Mouse (Mus musculus) embryonic facial prominence, embryonic 13.5 days (tissue): ENCODE measurements around the gene Pip4k2c. TPM values are rescaled to one million over a fixed set of nuclear protein-coding genes. Genes with fewer than 3 reads are reported as not detected.
"Not testable (repeated sequence)": the region's sequence is repeated elsewhere in the genome, so short reads cannot be mapped to it uniquely, and the experiment has no call there.

Experiments
- ATAC-seq: fragments of 200-750 bp; cut with Nextera tagmentation; 2 replicates; pipeline ENCODE4 v1.8.0; 2017; ENCODE audit warnings: low read depth; ENCODE audit not compliant: insufficient number of reproducible peaks, insufficient read depth, low FRiP score, low TSS enrichment
- H3K27ac ChIP-seq: fragments of 300-500 bp; sonication (generic); 2 replicates; pipeline ENCODE4 v1.5.1; 2015; ENCODE audit warnings: moderate library complexity, mild to moderate bottlenecking, inconsistent platforms
- H3K27me3 ChIP-seq: fragments of 300-500 bp; sonication (generic); 2 replicates; pipeline ENCODE4 v1.6.1; 2015; ENCODE audit warnings: mild to moderate bottlenecking, inconsistent platforms
- H3K36me3 ChIP-seq: fragments of 300-500 bp; sonication (generic); 2 replicates; pipeline ENCODE4 v1.6.1; 2015; ENCODE audit warnings: mild to moderate bottlenecking, inconsistent platforms
- H3K4me1 ChIP-seq: fragments of 300-500 bp; sonication (generic); 2 replicates; pipeline ENCODE4 v1.6.1; 2015; ENCODE audit warnings: inconsistent platforms
- H3K4me2 ChIP-seq: fragments of 300-500 bp; sonication (generic); 2 replicates; pipeline ENCODE4 v1.6.1; 2015; ENCODE audit warnings: moderate library complexity, mild to moderate bottlenecking, inconsistent platforms
- H3K4me3 ChIP-seq: fragments of 300-500 bp; sonication (generic); 2 replicates; pipeline ENCODE4 v1.5.1; 2015; ENCODE audit warnings: mild to moderate bottlenecking, inconsistent platforms
- H3K9ac ChIP-seq: fragments of 300-500 bp; sonication (generic); 2 replicates; pipeline ENCODE4 v1.6.1; 2015; ENCODE audit warnings: mild to moderate bottlenecking, inconsistent platforms
- H3K9me3 ChIP-seq: fragments of 300-500 bp; sonication (generic); 2 replicates; pipeline ENCODE4 v1.6.1; 2016; ENCODE audit warnings: inconsistent platforms
- WGBS: fragments of 180-500 bp; shearing (Covaris S2); methylation state at CpG from one replicate; pipeline ENCODE4 v1.1.7; 2015; ENCODE audit warnings: mixed read lengths; 5-methylcytosine and 5-hydroxymethylcytosine counted together
- polyA plus RNA-seq: library from polyadenylated mRNA; unstranded; fragments of >200 nt; fragmentation: Nextera tagmentation; extraction: Ambion mirVana; gene quantifications from 2 replicates; pipeline ENCODE4 v1.2.1, GENCODE M21; 2015

Pip4k2c gene
- polyA plus RNA-seq, 1 experiment from 2014 or later, result 30.8 TPM

DNA sequence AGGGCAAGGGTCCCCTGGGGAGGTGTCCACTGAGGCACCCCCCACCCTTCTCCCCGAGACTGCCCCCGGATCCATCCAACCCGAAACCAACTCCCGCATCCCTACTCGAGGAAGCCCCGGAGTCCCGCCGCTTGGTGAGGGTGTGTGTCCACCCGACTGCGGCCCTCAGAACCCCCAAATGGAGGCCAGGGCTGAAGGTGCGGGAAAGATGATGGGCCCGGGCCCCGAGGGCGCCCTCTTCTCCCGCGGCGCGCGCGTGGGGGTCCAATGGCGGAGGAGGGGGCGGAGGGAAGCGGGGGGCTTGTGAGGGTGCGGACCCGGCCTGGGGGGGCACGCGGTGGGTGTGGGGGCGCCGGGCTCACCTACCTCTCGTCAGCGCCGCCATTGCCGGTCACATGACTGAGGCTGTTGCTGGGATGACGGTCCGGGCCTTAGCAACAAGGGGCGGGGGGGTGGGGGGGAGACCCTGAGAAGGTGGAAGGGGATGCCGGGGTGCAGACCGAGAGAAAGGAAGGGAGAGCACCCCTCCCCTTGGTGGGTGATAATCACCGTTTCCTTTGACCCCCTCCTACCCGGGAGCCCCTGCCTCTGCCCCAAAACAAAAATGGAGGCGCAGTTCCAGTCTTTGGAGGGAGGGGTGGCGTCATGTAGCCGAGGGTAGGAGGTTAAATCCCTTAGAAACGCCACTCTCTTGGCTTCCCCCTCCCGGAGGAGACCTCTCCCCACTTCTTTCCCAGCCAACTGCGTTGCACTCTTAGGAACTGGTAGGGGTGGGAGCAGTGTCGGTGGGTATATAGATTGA lies 15.9 kb downstream of the Pip4k2c start, which contains the start of gene Dtx3:
Gene Dtx3 (minus strand): TSS at position 401 of the 802 bp plus-strand sequence.
- H3K9ac ChIP-seq, result peak within 1 kb of the TSS; percentile 95
- 0% methylated on average over 39 of the region's 47 CpGs for WGBS
- H3K27me3 ChIP-seq, result no peaks in the 10 kb centered on the region
- H3K4me2 ChIP-seq, result peak within 1 kb of the TSS; percentile 87
- H3K4me1 ChIP-seq, result peaks cover 52% of the 10 kb centered on the region
- H3K4me3 ChIP-seq, result peak within 1 kb of the TSS; percentile 91
- no peaks in the 10 kb centered on the region for H3K9me3 ChIP-seq
- H3K27ac ChIP-seq, result peak within 1 kb of the TSS; percentile 96
- peak; percentile 57 for ATAC-seq
- peaks cover 55% of the 10 kb centered on the region for H3K36me3 ChIP-seq

DNA sequence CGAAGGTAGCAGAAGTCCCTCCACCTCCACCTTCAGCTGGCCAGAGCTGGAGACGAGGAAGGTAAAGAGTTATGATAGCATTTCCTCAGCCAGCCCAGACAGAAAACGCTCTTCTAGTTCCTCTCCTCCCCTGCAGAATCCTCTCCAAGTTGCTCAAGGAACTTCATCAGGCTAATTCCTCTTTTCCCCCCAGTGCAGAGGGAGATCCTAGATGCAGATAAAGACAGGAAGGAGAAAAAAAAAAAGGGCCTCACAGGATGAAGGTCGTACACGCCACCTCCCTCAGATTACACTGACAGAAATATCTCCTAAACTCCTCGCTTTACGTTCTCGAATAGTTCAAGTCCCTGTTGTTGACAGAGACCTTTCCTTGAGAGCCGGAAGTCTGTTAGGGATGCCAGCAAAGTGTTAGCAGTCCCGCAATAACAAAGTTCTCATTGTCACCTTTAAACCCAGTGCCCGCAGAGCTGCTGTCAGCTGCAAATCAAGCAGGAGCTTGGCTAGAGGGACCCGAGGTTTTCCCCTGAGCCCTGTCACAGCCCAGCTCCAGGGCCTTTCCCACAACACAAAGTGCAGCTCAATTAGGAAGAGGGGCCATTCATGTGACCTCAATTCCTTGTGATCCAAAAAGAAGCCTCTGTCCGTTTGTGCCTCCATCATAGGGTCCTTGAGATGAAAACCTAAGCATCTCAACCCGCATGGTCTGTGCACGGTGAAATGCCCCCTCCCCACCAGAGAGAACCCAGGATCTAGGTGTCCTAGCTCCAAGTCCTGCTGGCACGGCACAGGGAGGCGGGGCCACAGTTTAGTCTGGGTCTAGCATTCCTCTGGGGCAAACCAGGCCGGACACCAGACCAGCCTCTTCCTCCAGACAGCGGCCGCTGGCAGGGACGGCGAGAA lies 16.7 kb downstream of the Pip4k2c start:
- Histone ChIP-seq H3K27me3 (no peaks in the 10 kb centered on the region), H3K4me3 (peak overlapping the region; percentile 91), H3K4me1 (peaks cover 58% of the 10 kb centered on the region), H3K9me3 (no peaks in the 10 kb centered on the region), H3K9ac (peak overlapping the region; percentile 95), H3K27ac (peak overlapping the region; percentile 96), H3K36me3 (peaks cover 47% of the 10 kb centered on the region), H3K4me2 (peak overlapping the region; percentile 87)
- ATAC-seq, result no peak
- WGBS, result 9% methylated on average over 22 of the region's 22 CpGs

DNA sequence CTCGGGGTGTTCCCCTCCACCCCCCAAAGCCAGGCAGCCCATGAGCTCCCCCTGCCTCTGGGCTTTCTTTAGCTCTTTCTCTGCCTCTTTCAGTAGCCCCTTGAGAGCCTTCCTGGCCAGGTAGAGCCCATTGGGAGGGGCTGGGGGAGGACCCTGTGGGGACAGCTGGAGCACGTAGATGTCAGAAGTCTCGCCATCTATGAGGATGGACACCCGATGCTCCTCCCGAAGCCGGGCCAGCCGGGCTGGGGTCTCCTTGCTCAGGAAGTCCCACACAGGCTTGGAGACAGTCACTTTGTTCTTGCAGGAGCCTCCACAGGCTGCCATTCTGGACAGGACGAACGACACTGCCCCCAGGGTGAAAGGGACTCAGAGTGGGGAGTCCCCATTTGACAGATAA lies 18.4 kb downstream of the Pip4k2c start:
- no peak for ATAC-seq
- no peak overlapping the region for H3K4me3 ChIP-seq
- peaks cover 60% of the 10 kb centered on the region for H3K4me1 ChIP-seq
- peak overlapping the region; percentile 60; the same call in 1 of the 2 replicates for H3K27ac ChIP-seq
- H3K4me2 ChIP-seq, result no peak overlapping the region
- 63% methylated on average over 9 of the region's 9 CpGs for WGBS
- H3K36me3 ChIP-seq, result peaks cover 31% of the 10 kb centered on the region
- H3K9me3 ChIP-seq, result no peaks in the 10 kb centered on the region
- peak overlapping the region; percentile 12; the same call in 1 of the 2 replicates for H3K9ac ChIP-seq
- H3K27me3 ChIP-seq, result no peaks in the 10 kb centered on the region

DNA sequence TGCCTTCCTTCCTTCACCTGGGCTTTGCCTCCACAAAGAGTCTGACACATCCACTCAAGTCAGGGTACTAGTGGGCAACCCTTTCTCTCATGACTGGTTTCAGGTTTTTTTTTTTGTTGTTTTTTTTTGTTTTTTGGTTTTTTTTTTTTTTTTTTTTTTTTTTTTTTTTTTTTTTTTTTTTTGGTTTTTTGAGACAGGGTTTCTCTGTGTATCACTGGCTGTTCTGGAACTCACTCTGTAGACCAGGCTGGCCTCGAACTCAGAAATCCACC lies 19.4 kb downstream of the Pip4k2c start:
- H3K4me3 ChIP-seq, H3K9ac ChIP-seq, H3K9me3 ChIP-seq, H3K27me3 ChIP-seq, ATAC-seq: not testable (repeated sequence)
- 0 out of 2 replicates have a peak overlapping the region, but pooled peaks have one; percentile 94 for H3K4me2 ChIP-seq
- 0 out of 2 replicates have a peak overlapping the region, but pooled peaks have one; percentile 98 for H3K27ac ChIP-seq
- WGBS, result 78% methylated on average over 1 of the region's 1 CpGs
- H3K4me1 ChIP-seq, result peaks cover 68% of the 10 kb centered on the region
- peaks cover 25% of the 10 kb centered on the region for H3K36me3 ChIP-seq

DNA sequence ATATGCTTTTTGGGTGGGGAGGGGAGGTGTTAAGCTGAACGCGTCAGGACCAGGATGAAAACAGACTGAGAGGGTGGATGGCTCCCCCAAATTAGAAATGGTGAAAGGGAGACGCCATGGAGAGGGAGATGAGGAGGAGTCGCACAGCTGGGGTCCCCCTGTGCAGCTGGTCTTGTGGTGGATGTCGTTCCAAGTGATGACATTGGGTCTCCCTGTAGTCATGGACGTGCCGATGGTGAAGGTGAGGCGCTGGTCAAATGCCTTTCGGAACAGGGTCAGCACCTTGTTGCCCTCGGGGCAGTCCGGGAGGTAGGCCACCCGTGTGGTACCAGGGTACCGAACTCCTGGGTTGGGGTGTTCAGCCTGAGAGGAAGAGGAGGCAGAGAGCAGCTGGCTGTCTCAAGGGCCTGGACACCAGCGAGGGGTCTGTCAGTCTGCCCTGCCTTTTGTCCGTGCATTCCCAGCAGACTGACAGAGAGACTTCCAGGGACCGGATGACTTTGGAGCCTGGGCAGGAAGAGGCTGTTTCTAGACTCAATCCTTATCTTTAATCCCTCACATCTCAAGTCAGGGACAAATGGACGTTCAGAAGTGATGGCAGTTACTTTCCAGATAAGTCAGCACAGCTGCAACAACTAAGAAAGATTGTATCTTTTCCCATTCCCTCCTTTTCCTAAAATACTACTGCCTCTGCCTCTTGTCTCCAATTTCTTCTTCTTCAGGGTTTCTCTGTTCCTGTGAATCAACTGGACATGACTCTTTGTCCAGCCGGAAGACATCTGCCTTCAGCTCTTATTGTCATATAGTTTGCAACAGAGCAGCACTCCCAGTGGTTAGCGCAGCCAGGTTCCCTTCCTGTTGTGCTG lies 20.0 kb downstream of the Pip4k2c start:
- no peak for ATAC-seq
- 75% methylated on average over 19 of the region's 19 CpGs for WGBS
- peaks cover 31% of the 10 kb centered on the region for H3K36me3 ChIP-seq
- peak overlapping the region; percentile 79; the same call in 1 of the 2 replicates for H3K4me3 ChIP-seq
- H3K9ac ChIP-seq, result peak overlapping the region; percentile 36; the same call in 1 of the 2 replicates
- peak overlapping the region; percentile 94 for H3K4me2 ChIP-seq
- H3K27ac ChIP-seq, result peak overlapping the region; percentile 98
- no peaks in the 10 kb centered on the region for H3K9me3 ChIP-seq
- H3K4me1 ChIP-seq, result peaks cover 63% of the 10 kb centered on the region
- H3K27me3 ChIP-seq, result no peaks in the 10 kb centered on the region

DNA sequence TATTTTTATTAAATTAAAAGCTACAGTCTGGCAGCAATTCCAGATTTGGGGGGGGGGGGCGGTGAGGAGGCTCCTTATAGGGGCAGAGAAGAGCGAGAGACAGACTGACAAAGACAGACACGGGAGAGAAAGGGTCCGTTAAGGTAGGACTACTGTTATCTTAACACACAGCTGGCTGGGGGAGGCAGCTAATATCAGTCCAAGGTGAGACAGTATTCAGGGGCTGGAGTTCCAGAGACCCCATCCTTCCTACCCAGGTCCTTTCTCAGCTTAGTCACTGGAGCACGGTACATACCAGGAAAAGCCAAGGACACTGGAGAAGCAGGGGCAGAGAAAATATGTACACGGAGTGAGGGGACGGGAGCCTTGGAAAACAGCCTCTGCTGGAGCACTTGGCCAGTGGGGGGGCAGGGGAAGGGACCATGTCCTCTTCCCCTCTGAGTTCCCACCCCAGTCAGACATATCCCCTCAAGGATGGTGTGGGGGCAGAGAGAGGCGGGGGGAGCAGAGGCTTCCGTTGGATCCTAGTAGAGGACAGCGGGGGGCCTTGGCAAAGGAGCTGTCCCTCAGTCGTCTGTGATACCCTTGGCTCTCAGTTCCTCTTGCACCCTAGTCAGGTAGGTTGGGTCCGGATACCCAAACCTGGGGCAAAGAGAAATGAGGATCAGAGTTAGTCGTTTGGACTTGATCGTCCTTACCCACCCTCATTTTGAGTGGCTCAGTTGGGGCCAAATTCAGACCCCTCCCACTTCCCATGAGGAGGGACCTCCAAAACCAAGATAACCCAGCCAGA lies 20.8 kb downstream of the Pip4k2c start:
- WGBS, result 31% methylated on average over 14 of the region's 14 CpGs
- H3K9ac ChIP-seq, result peak overlapping the region; percentile 86
- no peaks in the 10 kb centered on the region for H3K27me3 ChIP-seq
- H3K27ac ChIP-seq, result peak overlapping the region; percentile 98
- peaks cover 36% of the 10 kb centered on the region for H3K36me3 ChIP-seq
- peak overlapping the region; percentile 79 for H3K4me3 ChIP-seq
- H3K9me3 ChIP-seq, result no peaks in the 10 kb centered on the region
- no peak for ATAC-seq
- H3K4me1 ChIP-seq, result peaks cover 60% of the 10 kb centered on the region
- H3K4me2 ChIP-seq, result peak overlapping the region; percentile 94

DNA sequence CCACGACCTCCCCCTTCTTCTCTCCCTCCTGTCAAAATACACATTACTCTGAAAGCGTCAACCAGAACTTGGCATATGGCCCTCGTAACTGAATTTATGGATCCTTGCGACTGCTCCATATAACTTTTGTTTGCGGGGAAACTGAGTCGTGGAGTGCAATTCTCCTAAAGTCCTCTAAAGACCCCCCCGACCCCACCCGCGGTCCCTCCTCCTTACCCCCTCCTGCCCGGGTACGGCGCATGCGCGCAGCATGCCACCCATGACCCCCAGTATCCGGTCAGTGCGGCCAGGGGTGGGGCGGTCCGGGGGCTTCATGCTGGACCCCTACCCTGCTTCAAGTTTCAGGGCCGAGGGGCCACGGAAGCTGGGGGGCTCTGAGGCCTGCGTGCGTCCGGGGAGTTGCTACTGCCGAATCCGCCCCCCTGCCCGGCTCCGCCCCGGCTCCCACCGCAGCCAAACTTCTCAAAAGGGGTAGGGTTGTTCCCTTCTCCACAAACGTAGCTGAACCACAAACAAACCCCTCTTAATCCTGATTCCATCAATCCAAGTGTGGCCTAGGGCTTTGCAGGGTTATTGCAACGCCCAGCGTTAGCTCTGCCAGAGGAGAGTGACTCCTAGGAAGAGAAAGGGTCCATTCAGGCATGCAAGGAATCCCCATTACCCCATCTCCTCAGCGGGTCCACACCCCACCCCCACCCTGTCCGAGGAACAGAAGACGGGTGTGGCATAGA lies 21.6 kb downstream of the Pip4k2c start, which contains the start of gene Arhgef25:
Gene Arhgef25 (minus strand): TSS at position 433 of the 731 bp plus-strand sequence.
- H3K4me1 ChIP-seq, result peaks cover 58% of the 10 kb centered on the region
- peak; percentile 66 for ATAC-seq

DNA sequence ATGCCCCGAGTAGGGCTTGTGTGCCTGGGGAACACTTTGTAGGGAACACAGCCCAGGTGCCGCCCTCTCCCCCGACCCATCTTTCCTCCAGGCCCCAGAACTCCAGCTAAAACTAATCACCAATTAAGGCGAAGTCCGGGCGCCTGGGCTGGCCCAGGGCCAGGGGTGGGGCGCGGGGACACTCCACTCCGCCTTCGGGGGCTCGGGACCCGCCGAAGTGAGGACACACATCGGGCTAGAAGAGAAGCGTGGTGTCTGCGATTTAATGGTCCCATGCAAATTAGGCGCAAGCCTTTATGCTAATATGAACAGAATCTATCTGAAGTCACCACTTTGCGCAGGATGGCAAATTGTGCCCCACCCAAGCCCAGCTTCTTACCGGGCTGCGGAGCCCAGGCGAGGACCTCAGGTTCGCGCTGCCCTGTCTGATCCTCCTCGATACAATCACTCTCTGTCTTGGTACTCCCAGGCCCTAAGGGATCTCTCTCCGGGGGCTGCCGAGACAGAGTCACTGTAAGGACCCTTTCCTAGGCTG lies 22.2 kb downstream of the Pip4k2c start:
- no peak for ATAC-seq
- under 1% methylated on average over 26 of the region's 26 CpGs for WGBS
- H3K9ac ChIP-seq, result peak overlapping the region; percentile 86
- H3K9me3 ChIP-seq, result no peaks in the 10 kb centered on the region
- peaks cover 50% of the 10 kb centered on the region for H3K36me3 ChIP-seq
- H3K27me3 ChIP-seq, result no peaks in the 10 kb centered on the region
- H3K4me2 ChIP-seq, result peak overlapping the region; percentile 94
- peaks cover 58% of the 10 kb centered on the region for H3K4me1 ChIP-seq
- H3K27ac ChIP-seq, result peak overlapping the region; percentile 98
- H3K4me3 ChIP-seq, result peak overlapping the region; percentile 79

More for the DNA sequence above, 21.6 kb downstream of the Pip4k2c start, which contains the start of gene Arhgef25:
- Histone ChIP-seq H3K9me3 (no peaks in the 10 kb centered on the region), H3K27ac (peak within 1 kb of the TSS; percentile 98), H3K4me3 (peak within 1 kb of the TSS; percentile 79), H3K36me3 (peaks cover 43% of the 10 kb centered on the region), H3K27me3 (no peaks in the 10 kb centered on the region), H3K9ac (peak within 1 kb of the TSS; percentile 86), H3K4me2 (peak within 1 kb of the TSS; percentile 94)
- WGBS, result under 1% methylated on average over 35 of the region's 35 CpGs

DNA sequence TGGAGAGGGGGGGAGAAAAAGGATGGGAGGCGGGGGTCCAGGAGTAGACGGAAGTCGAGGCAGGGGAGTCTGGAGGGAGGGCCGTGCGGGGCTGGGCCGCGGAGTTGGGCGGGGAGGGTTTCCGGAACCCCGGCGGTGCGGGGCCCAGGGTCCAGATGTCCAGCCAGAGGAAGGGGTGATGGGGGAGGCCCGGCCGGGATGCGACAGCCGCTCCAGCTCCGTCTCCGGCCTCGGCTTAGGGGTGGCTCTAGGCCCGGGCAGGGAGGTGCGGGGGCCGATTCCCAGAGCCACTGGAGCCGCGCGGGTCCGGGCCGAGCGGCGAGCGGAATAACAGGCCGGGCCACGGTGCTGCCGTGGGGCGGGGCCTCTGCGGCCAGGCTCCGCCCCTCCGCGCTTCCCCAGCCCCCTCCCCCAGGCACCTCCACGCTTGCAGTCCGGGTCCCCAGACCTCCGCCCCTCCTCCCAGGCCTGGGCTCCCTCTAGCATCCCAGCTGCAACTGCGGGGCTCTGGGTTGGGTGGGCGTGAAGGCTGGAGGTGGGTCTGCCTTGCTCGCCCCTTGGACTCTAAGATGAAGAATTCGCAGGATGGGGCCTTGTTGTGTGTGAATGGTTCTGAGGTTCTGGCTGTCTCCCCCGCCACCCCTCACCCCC lies 22.8 kb downstream of the Pip4k2c start:
- under 1% methylated on average over 45 of the region's 46 CpGs for WGBS
- peak overlapping the region; percentile 98 for H3K27ac ChIP-seq
- peak; percentile 81 for ATAC-seq
- H3K4me2 ChIP-seq, result peak overlapping the region; percentile 94
- no peaks in the 10 kb centered on the region for H3K9me3 ChIP-seq
- peak overlapping the region; percentile 86 for H3K9ac ChIP-seq
- peaks cover 62% of the 10 kb centered on the region for H3K4me1 ChIP-seq
- H3K4me3 ChIP-seq, result peak overlapping the region; percentile 79
- H3K27me3 ChIP-seq, result no peaks in the 10 kb centered on the region
- peaks cover 56% of the 10 kb centered on the region for H3K36me3 ChIP-seq
